Mouse (Mus musculus) forebrain, embryonic 12.5 days (tissue): Measurements from ENCODE around the gene Tmem201. TPM values are rescaled to one million over a fixed set of nuclear protein-coding genes. Genes with fewer than 3 reads are reported as not detected.

Experiments
- ATAC-seq: fragments of 200-750 bp; cut with Nextera tagmentation; 2 replicates; pipeline ENCODE4 v1.8.0; 2017; ENCODE audit warnings: moderate TSS enrichment; ENCODE audit not compliant: low FRiP score
- H3K27ac ChIP-seq: fragments of 300-500 bp; sonication (generic); 2 replicates; pipeline ENCODE4 v1.5.1; 2016; ENCODE audit warnings: mild to moderate bottlenecking
- H3K27me3 ChIP-seq: fragments of 300-500 bp; sonication (generic); 2 replicates; pipeline ENCODE4 v1.6.1; 2016; ENCODE audit warnings: mild to moderate bottlenecking
- H3K36me3 ChIP-seq: fragments of 300-500 bp; sonication (generic); replicated peaks from 2 replicates; pipeline ENCODE4 v1.6.1; 2016; ENCODE audit warnings: mild to moderate bottlenecking
- H3K4me1 ChIP-seq: fragments of 300-500 bp; sonication (generic); 2 replicates; pipeline ENCODE4 v1.6.1; 2016
- H3K4me2 ChIP-seq: fragments of 300-500 bp; sonication (generic); 2 replicates; pipeline ENCODE4 v1.6.1; 2016; ENCODE audit warnings: mild to moderate bottlenecking, moderate library complexity
- H3K4me3 ChIP-seq: fragments of 300-500 bp; sonication (generic); replicated peaks from 2 replicates; pipeline ENCODE4 v1.5.1; 2016; ENCODE audit warnings: mild to moderate bottlenecking
- H3K9ac ChIP-seq: fragments of 300-500 bp; sonication (generic); 2 replicates; pipeline ENCODE4 v1.6.1; 2016; ENCODE audit warnings: mild to moderate bottlenecking
- H3K9me3 ChIP-seq: fragments of 300-500 bp; sonication (generic); 2 replicates; pipeline ENCODE4 v1.6.1; 2016
- WGBS: fragments of 180-500 bp; shearing (Covaris S2); methylation state at CpG from one replicate; pipeline ENCODE4 v1.1.7; 2016; 5-methylcytosine and 5-hydroxymethylcytosine counted together
- polyA plus RNA-seq: library from polyadenylated mRNA; unstranded; fragments of >200 nt; fragmentation: Nextera tagmentation; extraction: Ambion mirVana; gene quantifications from 2 replicates; pipeline ENCODE4 v1.2.1, GENCODE M21; 2016

Tmem201 gene
- 39.4 and 41.0 TPM in 2 replicates for polyA plus RNA-seq

GRCm38 (mm10) chr4:149737383-149738324 lies at the start of gene Tmem201:
Tmem201 (minus strand) TSS chr4:149738044.
- no peaks in the 10 kb centered on the region for H3K9me3 ChIP-seq
- peaks cover 48% of the 10 kb centered on the region for H3K4me1 ChIP-seq
- peak within 1 kb of the TSS; percentile 62 for H3K4me3 ChIP-seq
- H3K9ac ChIP-seq: peak within 1 kb of the TSS; percentile 83
- peak within 1 kb of the TSS; percentile 79 for H3K27ac ChIP-seq
- H3K27me3 ChIP-seq: no peaks in the 10 kb centered on the region
- H3K4me2 ChIP-seq: peak within 1 kb of the TSS; percentile 94
- WGBS: under 1% methylated on average over 77 of the region's 97 CpGs
- ATAC-seq: peak; percentile 93
- H3K36me3 ChIP-seq: peaks cover 3% of the 10 kb centered on the region; the same call in 1 of the 2 replicates

- Histone ChIP-seq H3K36me3 (no peaks in the 10 kb centered on the region), H3K9ac (no peak overlapping the region), H3K27me3 (peaks cover 23% of the 10 kb centered on the region), H3K4me1 (peaks cover 7% of the 10 kb centered on the region; the same call in 1 of the 2 replicates), H3K27ac (no peak overlapping the region), H3K4me3 (no peak overlapping the region), H3K4me2 (no peak overlapping the region), H3K9me3 (no peaks in the 10 kb centered on the region)
- 86% methylated on average over 5 of the region's 5 CpGs for WGBS
- ATAC-seq: no peak
Observed at GRCm38 (mm10) chr4:149784901-149785300, 47.1 kb upstream of the Tmem201 start.

- peaks cover 1% of the 10 kb centered on the region; the same call in 1 of the 2 replicates for H3K4me1 ChIP-seq
- no peak overlapping the region for H3K27ac ChIP-seq
- H3K9me3 ChIP-seq: no peaks in the 10 kb centered on the region
- no peak overlapping the region for H3K9ac ChIP-seq
- H3K4me2 ChIP-seq: no peak overlapping the region
- no peaks in the 10 kb centered on the region for H3K36me3 ChIP-seq
- H3K4me3 ChIP-seq: no peak overlapping the region
- WGBS: 89% methylated on average over 9 of the region's 9 CpGs
- no peak for ATAC-seq
- peaks cover 29% of the 10 kb centered on the region for H3K27me3 ChIP-seq
Observed at GRCm38 (mm10) chr4:149784371-149784770, 46.5 kb upstream of the Tmem201 start.

GRCm38 (mm10) chr4:149782975-149783374 lies 45.1 kb upstream of the Tmem201 start:
- H3K9me3 ChIP-seq: no peaks in the 10 kb centered on the region
- no peak for ATAC-seq
- H3K9ac ChIP-seq: no peak overlapping the region
- H3K27me3 ChIP-seq: peaks cover 32% of the 10 kb centered on the region
- no peak overlapping the region for H3K4me2 ChIP-seq
- no peak overlapping the region for H3K4me3 ChIP-seq
- H3K36me3 ChIP-seq: no peaks in the 10 kb centered on the region
- H3K27ac ChIP-seq: no peak overlapping the region
- 72% methylated on average over 8 of the region's 8 CpGs for WGBS
- no peaks in the 10 kb centered on the region for H3K4me1 ChIP-seq

- Histone ChIP-seq H3K9me3 (no peaks in the 10 kb centered on the region), H3K27me3 (peaks cover 51% of the 10 kb centered on the region), H3K4me2 (no peak overlapping the region), H3K36me3 (no peaks in the 10 kb centered on the region), H3K27ac (no peak overlapping the region), H3K4me1 (no peaks in the 10 kb centered on the region), H3K4me3 (no peak overlapping the region), H3K9ac (no peak overlapping the region)
- 85% methylated on average over 13 of the region's 13 CpGs for WGBS
- ATAC-seq: no peak
Observed at GRCm38 (mm10) chr4:149780565-149781356, 42.9 kb upstream of the Tmem201 start.

GRCm38 (mm10) chr4:149779966-149780365 lies 42.1 kb upstream of the Tmem201 start:
- WGBS: 85% methylated on average over 9 of the region's 9 CpGs
- ATAC-seq: no peak
- Histone ChIP-seq H3K9ac (no peak overlapping the region), H3K9me3 (no peaks in the 10 kb centered on the region), H3K36me3 (no peaks in the 10 kb centered on the region), H3K27ac (no peak overlapping the region), H3K4me1 (no peaks in the 10 kb centered on the region), H3K4me3 (no peak overlapping the region), H3K4me2 (no peak overlapping the region), H3K27me3 (peaks cover 58% of the 10 kb centered on the region)

- H3K36me3 ChIP-seq: no peaks in the 10 kb centered on the region
- 83% methylated on average over 9 of the region's 9 CpGs for WGBS
- H3K9me3 ChIP-seq: no peaks in the 10 kb centered on the region
- H3K9ac ChIP-seq: no peak overlapping the region
- no peak for ATAC-seq
- no peak overlapping the region for H3K27ac ChIP-seq
- no peak overlapping the region for H3K4me2 ChIP-seq
- H3K4me1 ChIP-seq: peaks cover 18% of the 10 kb centered on the region
- peaks cover 65% of the 10 kb centered on the region for H3K27me3 ChIP-seq
- H3K4me3 ChIP-seq: no peak overlapping the region
Observed at GRCm38 (mm10) chr4:149777126-149777525, 39.3 kb upstream of the Tmem201 start.

- Histone ChIP-seq H3K9me3 (no peaks in the 10 kb centered on the region), H3K27ac (no peak overlapping the region), H3K4me3 (no peak overlapping the region), H3K9ac (no peak overlapping the region), H3K36me3 (no peaks in the 10 kb centered on the region), H3K27me3 (peaks cover 68% of the 10 kb centered on the region), H3K4me1 (peaks cover 18% of the 10 kb centered on the region), H3K4me2 (no peak overlapping the region)
- ATAC-seq: no peak
- WGBS: 42% methylated on average over 8 of the region's 8 CpGs
Observed at GRCm38 (mm10) chr4:149775760-149776362, 38.0 kb upstream of the Tmem201 start.

- 79% methylated on average over 7 of the region's 7 CpGs for WGBS
- H3K27me3 ChIP-seq: peaks cover 68% of the 10 kb centered on the region
Observed at GRCm38 (mm10) chr4:149775330-149775729, 37.5 kb upstream of the Tmem201 start.

GRCm38 (mm10) chr4:149774094-149774470 lies 36.2 kb upstream of the Tmem201 start, which contains the start of gene Slc25a33:
Slc25a33 (minus strand) TSS chr4:149774277.
- Histone ChIP-seq H3K4me2 (peak within 1 kb of the TSS; percentile 89), H3K9ac (peak within 1 kb of the TSS; percentile 72), H3K27me3 (peaks cover 67% of the 10 kb centered on the region), H3K9me3 (no peaks in the 10 kb centered on the region), H3K27ac (peak within 1 kb of the TSS; percentile 78), H3K4me3 (peak within 1 kb of the TSS; percentile 65), H3K36me3 (no peaks in the 10 kb centered on the region), H3K4me1 (peaks cover 18% of the 10 kb centered on the region)
- under 1% methylated on average over 51 of the region's 51 CpGs for WGBS
- ATAC-seq: peak; percentile 99

More at GRCm38 (mm10) chr4:149775330-149775729, 37.5 kb upstream of the Tmem201 start:
- no peaks in the 10 kb centered on the region for H3K9me3 ChIP-seq
- H3K4me2 ChIP-seq: no peak overlapping the region
- no peak overlapping the region for H3K9ac ChIP-seq
- no peaks in the 10 kb centered on the region for H3K36me3 ChIP-seq
- no peak overlapping the region for H3K4me3 ChIP-seq
- no peak overlapping the region for H3K27ac ChIP-seq
- peaks cover 18% of the 10 kb centered on the region for H3K4me1 ChIP-seq
- ATAC-seq: no peak

- H3K27ac ChIP-seq: peak overlapping the region; percentile 78
- under 1% methylated on average over 65 of the region's 65 CpGs for WGBS
- H3K9ac ChIP-seq: peak overlapping the region; percentile 72
- H3K36me3 ChIP-seq: no peaks in the 10 kb centered on the region
- ATAC-seq: peak; percentile 79
- no peaks in the 10 kb centered on the region for H3K9me3 ChIP-seq
- H3K4me1 ChIP-seq: peaks cover 18% of the 10 kb centered on the region
- peak overlapping the region; percentile 65 for H3K4me3 ChIP-seq
- peaks cover 65% of the 10 kb centered on the region for H3K27me3 ChIP-seq
- peak overlapping the region; percentile 89 for H3K4me2 ChIP-seq
Observed at GRCm38 (mm10) chr4:149773408-149774093, 35.7 kb upstream of the Tmem201 start.
